Mouse (Mus musculus): ENCODE results near the gene Pacs1.

DNA sequence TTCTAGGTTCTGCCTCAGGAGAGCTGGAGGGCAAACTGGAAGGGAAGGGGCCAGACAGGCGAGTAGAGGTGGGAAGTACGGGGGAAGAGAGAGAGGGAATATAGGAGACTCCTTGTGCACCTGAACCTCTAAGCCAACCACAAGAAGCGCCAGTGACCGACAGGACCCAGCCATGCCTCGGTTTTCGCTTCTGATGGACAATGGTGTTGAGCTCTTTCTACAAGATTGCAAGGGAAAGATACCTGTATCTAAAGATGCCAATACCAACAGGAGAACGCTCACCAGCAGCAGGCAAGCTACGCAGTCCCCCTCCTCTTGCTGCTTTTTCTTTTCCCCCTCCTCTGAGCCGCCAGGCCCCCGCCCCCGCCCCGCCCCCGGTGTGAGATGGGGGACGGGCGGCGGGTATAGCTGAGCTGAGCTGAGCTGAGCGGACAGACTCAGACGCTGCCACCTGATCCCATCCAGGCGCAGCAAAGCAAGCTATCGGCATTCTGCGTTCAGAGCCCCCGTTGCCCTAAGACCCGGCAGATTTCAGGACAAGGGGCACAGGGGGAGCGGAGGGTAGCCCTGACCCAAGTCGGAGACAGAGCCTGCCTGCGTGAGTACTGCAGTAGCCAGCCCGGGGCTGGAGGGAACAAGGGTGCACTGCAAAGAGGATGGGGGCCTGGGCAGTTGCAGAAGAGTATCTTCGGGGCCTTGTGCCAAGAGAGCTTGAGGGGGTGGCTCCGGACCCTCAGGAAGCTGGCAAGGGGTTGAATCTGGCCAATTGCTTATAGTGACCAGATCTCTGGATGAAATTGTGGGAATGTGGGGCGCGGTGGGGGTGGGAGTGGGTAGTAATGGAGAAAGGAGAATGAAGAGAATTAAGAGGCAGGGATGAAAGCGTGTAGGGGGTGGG lies 25.2 kb upstream of the Pacs1 start, which contains the start of gene Gal3st3:
- no peak for TF ChIP-seq CTCF (IDR thresholded peaks at IDR 0.05; ENCODE audit: borderline replicate concordance, control insufficient read depth, extremely low read depth, insufficient read depth, low read length, poor library complexity)
- no peak for TF ChIP-seq POLR2A (IDR thresholded peaks at IDR 0.05; ENCODE audit: control insufficient read depth, extremely low read depth, insufficient read depth, low read length, poor library complexity)

All from thymus, adult 2 months (tissue).